Mouse (Mus musculus) c-Kit-positive CD71-negative TER-119-negative erythroid progenitor cells, embryonic 14.5 days (primary cell): ENCODE measurements around the gene Klhl21.

ENCODE experiments used
- DNase-seq: peaks from one replicate; pipeline ENCODE4 v3.0.0-alpha.2; 2013; ENCODE audit warnings: low read depth

Gene Klhl21

DNA sequence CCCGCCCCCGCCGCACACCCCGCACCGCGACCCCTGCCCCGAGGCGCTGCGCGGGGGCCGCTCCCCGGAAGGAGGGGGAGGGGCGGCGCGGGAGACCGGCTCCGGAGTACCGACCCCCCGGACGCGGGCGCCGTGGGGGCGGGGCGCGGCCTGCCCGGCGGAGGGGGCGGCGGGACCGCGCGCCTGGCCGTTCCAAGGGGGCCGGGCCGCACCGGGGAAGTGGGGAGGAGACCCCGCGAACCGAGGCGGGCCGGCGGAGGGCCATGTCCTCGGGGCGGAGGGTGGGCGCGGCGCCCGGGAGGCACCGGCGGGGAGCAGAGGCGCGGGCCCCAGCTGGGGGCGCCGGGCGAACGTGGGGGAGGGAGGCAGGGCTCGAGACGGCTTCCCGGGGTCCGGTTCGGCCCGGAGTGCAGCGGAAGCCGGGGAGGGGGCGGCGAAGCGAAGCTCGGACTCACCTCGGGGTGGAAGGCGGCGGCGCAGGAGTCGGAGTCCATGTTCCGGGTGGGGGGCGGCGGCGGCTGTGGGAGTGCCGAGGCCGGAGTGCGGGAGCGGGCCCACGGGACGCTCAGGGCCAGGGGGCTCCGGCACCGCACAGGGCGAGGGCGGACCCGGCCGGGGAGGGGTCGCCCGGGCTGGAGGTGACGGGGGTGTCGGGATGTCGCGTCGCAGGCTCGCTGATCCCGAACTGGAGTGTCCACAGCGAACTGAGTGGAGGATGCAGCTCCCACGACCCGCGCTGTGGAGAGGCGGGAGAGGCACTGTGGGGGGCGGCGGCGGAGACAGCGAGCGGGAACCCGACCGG lies 13.0 kb upstream of the Klhl21 start:
- DNase-seq: no peak

DNA sequence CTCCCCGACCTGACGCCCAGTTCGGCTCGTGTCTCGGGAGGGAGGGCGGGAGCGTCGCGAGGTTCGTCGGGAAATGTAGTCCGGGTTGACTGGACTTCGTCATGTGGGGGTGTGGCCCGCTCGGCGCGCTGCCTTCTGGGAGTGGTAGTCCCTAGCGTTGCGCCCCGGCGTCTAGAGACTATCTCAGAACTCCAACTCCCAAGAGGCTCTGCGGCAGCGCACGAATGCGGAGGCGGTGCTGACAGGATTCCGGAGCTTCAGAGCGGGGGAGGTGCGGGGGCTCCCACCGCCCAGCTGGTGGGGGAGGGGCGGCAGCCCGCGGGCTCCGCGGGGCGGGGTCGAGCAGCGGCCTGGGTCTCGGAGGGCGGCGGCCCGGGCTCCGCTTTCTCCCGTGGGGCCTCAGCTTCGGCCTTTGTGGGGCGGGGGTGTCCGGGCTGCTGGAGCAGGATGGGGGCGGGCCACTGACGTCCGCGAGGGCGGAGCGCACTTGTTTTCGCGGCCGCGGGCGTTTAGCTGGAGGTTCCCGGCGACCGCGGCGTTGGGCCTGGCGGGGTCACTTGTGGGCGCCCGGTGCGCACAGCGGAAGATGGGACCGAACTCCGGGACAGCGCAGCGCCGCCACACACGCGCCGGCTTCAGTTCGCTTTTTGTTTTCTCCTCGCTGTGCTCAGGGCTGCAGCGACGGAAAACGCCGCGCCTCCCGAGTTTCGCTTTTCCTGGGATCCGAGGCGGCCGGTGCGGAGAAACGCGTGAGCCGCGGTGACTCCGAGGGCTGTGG lies 12.2 kb upstream of the Klhl21 start, which contains the start of gene Phf13:
Phf13 (minus strand) TSS at position 86 of the 778 bp plus-strand sequence.
- DNase-seq: peak; percentile 96

DNA sequence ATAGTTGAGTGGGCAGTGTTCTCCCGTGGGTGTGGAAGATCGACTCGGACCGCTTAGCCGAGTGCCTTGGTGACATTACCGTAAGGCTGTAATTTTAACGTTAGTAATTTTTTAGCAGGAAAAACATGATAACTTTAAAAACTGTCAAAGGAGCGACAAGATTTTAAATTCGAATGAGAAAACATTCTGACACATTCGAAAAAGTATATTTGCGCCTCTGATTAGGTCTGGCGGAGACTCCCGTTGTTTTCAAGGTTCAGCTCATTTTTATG lies 11.7 kb upstream of the Klhl21 start:
- no peak for DNase-seq

DNA sequence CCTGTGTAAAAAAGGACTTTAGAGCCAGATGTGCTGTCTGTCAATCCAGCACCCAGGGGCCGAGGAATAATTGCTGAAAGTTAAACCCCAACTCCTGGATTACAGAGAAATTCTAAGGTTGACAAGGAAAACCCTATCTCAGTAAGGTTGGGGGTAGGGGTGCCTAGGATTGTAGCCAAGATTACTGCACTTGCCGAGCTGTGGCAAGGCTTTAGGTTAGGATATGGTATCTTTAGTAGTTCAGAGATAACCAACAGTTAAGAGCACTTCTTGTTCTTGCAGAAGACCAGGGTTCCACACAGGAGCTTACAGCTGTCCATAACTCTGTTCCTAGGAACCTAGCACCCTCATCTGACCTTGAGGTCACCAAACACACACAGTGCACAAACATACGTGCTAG lies 10.9 kb upstream of the Klhl21 start:
- DNase-seq: no peak

DNA sequence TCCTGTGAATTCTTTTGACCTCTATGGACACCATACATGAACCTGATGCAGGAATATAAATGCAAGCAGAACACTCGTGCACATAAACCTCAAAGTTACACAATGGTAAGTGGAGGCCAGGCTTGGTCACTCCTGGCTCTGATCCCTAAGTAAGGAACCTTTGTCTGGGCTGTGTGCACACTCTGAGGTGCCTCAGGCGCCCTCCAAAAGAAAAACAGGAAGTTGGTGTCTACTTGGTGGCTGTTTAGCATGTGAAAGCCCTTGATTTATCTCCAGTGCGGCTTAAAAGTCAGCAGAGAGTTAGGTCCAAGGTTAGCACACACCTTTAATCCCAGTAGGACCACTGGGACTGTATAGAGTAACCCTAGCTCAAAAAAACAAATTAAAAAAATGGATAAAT lies 9.1 kb upstream of the Klhl21 start:
- DNase-seq: no peak

DNA sequence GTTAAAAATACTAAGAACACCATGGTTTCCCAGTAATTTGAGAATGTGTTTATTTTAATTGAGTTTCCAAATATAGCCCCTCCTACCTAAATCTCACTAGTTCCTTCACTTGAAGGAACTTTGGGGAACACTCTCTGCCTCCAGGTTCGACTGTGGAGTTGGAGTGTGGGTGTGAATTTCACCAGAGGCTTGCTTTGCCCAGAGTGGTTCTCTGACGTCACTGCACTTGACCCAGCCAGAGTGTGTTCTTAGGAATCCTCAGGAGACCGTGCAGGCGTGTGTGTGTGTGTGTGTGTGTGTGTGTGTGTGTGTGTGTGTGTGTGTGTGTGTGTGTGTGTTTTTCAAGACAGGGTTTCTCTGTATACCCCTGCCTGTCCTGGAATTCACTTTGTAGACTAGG lies 7.7 kb upstream of the Klhl21 start:
- DNase-seq: no peak

DNA sequence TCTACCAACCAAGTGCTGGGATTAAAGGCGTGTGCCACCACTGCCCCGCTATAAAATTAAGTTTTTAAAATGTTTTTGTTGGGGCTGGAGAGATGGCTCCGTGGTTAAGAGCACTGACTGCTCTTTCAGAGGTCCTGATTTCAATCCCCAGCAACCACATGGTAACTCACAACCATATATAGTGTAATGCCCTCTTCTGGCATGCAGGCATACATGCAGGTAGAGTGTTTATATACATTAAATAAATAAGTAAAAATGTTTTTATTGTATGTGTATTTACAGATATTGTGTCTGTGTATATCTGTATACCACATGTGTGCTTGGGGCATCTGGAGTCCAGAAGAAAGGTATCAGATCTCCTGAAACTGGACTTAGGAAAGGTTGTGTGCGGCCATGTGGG lies 7.3 kb upstream of the Klhl21 start:
- no peak for DNase-seq

DNA sequence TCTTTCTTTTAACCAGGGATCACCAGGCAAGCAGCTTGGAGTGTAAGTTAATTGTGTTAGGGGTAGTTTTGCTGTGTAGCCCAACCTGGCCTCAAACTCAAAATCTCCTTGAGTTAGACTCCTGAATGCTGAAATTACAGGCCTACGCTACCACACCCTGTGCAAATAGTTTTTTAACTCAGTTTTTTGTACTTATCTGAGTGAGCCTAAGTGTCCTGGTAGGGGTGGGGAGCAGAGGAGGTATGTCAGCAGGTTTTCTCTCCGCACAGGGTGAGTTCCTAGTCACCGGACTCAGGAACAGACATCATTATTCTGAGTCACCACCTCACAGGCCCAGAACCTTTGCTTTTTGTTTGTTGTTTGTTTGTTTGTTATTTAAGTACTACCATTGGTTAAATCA lies 6.5 kb upstream of the Klhl21 start:
- DNase-seq: no peak

DNA sequence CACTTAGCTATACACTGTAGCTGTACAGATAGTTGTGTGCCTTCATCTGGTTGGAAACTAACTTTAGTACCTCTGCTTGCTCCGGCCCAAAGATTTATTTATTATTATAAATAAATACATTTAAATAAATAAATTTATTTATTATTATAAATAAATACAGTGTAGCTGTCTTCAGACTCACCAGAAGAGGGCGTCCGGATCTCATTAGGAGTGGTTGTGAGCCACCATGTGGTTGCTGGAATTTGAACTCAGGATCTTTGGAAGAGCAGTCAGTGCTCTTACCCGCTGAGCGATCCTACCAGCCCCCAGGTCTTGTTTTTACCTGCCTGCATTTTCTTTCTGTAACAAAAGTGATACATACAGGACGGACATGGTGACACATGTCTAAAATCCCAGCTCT lies 2.5 kb upstream of the Klhl21 start:
- DNase-seq: no peak

DNA sequence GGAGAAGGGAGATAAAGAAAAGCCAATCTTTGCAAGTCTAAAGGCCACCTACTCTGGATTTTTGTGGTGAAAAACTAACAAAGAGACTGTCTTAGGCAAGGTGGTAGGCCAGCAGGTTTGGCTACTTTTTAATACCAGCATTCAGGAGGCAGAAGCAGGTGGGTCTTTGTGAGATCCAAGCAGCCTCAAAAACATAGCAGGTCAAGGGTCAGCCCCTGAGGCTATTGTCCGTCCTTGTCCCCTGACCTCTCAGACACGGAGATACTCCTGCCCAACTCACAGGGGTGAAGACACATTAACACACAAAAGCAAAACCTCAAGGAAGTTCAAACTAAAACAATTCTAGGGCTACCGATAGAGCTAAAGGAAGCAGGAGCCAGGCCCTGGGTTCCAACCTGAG lies 1.8 kb upstream of the Klhl21 start:
- no peak for DNase-seq

DNA sequence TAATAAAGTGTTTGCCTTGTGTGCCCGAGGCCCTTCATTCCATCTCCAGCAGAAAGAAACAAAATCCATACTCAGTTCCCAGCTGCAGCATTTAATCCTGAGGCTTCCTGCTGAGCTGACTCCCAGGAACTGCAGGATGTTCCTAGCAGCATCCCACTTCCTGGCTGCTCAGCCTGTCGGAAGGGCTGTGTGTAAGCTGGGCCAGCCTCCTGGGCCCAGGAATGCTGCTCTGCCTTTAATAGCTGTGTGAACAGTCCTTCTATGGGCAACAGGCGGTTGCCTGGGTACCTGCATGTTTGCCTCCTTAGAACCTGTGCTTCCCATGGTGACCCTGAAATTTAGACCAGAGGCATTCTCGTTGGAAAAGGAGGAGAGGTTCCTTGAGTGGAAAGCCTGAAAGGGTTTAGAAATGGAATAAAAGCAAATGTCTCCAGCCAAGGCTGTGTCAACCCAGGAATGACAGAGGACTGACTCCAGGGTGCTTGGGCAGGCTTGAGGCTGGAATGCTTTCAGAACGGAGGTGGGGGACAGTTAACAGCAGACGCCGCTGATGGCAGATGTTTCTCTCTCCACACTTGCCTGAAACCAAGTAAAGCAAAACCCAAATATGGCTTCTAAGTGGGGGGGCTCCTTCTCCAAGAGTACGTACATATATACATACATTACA lies 989 bp upstream of the Klhl21 start:
- no peak for DNase-seq

DNA sequence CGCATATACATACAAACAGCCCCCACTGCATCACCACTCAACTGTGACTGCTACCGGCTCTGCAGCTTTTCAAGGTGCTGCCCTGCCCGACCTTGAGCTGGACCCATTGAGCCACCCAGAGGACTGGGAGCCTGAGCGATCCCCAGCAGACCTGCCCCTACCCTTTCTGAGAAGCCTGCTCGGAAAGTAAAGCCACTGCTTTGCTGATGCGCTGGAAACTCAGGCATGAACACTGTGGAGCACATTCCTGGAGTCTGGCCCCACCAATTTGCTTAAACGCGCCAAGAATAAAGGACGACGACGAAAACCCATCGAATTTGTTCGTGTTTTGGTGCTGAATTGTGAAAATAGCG lies 479 bp upstream of the Klhl21 start:
- DNase-seq: no peak

DNA sequence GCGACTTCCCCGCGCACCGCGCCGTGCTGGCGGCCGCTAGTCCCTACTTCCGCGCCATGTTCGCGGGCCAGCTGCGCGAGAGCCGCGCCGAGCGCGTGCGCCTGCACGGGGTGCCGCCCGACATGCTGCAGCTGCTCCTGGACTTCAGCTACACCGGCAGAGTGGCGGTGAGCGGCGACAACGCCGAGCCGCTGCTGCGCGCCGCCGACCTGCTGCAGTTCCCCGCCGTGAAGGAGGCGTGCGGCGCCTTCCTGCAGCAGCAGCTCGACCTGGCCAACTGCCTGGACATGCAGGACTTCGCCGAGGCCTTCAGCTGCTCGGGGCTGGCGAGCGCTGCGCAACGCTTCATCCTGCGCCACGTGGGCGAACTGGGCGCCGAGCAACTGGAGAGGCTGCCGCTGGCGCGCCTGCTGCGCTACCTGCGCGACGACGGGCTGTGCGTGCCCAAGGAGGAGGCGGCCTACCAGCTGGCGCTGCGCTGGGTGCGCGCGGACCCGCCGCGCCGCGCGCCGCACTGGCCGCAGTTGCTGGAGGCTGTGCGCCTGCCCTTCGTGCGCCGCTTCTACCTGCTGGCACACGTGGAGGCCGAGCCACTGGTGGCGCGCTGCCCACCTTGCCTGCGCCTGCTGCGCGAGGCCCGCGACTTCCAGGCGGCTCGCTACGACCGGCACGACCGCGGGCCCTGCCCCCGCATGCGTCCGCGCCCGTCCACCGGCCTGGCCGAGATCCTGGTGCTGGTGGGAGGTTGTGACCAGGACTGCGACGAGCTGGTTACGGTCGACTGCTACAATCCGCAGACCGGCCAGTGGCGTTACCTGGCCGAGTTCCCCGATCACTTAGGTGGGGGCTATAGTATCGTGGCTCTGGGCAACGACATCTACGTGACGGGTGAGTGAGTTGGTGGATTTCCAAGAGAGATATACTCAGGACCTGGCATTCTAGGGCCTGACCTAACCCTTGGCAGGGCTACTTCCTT lies 761 bp downstream of the Klhl21 start:
- no peak for DNase-seq

DNA sequence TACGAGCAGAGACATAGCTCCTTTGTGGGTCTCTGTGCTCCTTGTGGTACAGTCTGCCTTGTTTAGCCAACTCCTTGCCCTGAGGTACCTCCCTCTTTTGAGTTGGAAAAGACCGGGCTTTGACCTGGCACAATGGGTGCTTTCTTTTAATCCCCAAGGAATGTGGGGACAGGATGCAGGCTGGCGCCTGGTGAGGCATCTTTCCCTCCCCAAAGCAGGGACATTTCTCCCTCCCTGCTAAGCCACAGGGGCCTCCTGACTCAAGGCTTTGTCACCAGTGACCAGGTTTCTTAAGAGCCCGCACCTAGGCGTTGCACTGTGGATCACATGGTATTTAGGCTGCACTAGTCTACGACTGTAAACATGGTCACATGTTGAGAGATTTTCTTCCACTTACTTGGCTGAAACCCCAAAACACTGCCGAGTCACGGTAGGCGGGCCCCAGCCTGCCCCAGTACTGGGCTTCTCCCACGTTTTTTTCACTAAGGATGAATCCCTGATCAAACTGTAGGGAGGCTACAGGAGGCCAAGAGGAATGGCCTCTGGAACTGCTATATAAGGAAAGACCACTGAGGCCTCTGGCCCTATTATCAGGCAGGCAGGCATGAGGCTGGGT lies 1.6 kb downstream of the Klhl21 start:
- no peak for DNase-seq

DNA sequence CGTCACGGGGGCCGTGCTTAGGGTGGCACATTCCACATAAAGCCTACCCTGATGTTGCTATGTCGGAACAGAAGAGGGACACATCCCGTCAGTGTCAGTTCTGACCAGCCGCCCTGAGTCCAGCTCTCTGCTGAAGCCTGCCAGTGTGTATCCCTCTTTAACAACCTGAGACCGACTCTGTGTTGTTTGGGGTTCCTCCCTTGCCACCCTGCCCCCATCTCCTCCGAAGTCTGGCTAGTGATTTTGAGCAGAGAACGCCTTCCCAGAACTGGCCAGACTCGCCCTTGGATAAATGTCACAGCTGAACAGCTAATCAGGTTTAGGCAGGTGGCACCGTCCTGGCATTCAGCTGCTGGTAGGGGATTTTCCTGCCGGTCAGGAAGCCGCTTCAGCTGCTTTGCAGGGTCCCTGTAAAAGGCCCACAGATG lies 2.1 kb downstream of the Klhl21 start:
- no peak for DNase-seq

DNA sequence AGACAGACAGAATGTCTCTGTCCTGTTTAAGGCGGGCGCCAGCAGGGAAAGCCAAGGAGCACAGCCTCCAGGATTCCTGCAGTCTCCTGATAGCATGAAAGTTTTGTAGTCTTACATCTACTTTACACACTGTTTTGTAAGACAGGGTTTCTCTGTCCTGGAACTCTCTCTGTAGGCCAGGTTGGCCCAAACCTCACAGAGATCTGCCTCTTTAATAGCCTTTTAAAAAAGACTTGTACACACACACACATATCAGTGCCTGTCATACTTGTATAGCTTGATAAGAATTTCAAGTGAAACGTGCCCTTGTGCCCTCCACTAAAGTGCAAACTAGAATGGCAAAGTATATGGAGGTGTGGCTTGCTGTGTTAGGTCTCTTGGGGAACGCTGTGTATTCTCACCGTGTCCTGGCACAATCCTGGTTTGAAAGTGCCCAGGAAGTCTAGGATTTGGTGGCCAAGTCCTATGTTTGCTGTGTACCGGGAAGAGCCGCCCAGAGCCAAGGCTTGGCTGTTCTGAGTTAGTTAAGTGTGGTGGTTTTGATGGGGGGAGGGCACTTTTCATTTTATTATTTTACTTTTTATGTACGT lies 2.7 kb downstream of the Klhl21 start:
- no peak for DNase-seq

DNA sequence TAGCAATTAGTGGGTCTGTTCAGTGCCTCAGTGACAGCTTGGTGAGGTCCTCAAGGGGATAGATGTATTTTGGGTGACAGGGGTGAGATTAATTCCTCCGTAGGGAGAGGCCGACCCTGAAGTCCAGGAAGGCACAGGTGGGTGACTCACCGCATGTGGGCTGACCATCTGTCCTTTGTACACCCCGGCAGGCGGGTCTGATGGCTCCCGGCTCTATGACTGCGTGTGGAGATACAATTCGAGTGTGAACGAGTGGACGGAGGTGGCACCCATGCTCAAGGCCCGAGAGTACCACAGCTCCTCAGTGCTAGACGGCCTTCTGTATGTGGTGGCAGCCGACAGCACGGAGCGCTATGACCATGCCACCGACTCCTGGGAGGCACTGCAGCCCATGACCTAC lies 3.5 kb downstream of the Klhl21 start:
- no peak for DNase-seq

DNA sequence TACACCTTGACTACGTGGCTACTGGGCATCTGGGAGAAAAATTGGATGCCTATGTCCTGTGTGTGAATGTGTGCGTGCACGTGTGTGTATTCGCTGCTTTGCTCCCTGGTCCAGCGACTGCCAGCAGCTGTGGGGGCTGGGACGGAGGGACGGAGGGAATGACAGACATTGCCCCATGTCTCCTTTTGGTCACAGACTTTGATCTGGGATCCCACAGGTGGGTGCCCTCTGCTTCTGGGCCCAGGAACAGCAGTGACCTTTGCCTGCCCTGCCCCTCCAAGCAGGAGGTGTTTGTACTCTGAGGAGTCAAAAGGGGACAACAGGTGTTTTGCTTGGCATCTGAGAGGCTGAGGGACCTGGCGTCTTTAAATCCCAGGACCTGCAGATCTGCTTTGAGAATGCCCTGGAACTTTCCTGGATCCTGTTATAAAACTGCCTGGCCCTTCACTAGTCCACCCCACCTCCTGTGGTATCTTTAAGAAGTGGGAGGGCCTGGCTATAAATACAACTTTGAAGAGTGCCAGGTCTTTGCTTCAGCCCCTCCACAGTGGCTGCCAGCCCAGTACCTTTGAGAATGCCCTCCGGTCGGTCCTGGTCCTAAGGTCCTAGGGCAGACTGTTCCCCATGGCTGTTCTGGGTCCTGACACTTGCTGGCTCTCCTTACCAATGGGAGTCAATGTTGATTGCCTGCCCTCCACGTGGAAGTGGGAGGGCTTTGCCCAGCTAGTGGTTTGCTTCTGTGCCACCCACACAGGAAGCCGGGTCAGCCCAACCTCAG lies 4.6 kb downstream of the Klhl21 start:
- no peak for DNase-seq

DNA sequence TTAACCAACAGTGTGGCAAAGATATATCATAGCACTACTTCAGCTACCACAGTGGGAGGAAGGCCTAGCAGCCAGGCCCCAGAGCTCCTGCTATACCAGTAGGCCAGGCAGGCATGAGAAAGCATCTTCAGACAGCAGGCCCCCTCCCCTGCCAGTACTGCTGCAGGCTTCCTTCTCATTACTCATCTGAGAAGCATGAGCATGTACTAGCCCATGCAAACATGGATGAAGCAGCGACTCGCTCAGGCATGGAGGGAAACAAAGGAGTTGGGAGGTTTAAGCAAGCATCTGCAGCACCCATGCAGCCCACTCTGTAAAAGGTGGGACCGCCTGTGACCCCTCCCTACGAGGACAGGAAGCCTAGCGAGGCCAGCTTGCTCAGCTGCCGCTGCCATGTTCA lies 10.5 kb downstream of the Klhl21 start:
- DNase-seq: no peak

DNA sequence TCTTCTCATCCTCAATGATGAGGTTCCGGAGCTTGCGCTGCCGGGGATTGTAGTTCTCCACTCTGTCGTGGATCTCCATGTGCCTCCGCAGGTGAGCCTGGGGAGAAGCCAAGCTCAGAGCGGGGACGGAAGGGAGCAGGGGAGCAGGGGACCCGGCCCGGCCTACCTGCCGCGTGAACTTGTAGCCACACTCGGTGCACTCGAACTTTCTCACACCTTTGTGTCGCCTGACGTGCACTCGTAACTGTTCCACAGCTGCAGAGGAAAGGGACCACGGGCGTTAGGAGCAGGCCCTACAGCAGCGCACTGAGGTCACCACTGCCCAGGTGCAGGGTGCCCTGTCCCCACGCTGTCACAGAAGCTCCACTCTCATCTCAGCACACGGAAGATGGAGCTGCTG lies 11.4 kb downstream of the Klhl21 start:
- no peak for DNase-seq
